Mouse (Mus musculus): ENCODE data around the gene Col28a1.

The Col28a1 gene

GRCm38 (mm10) chr6:8192517-8192916 is at the start of gene Col28a1:
Col28a1 (minus strand) TSS chr6:8192617.
- DNase-seq: no peak

- no peak for DNase-seq
These were observed 36.2 kb upstream of the Col28a1 start for GRCm38 (mm10) chr6:8228596-8228995.

- DNase-seq: no peak
These were observed 34.6 kb upstream of the Col28a1 start for GRCm38 (mm10) chr6:8227035-8227434.

- no peak for DNase-seq
These were observed 18.2 kb upstream of the Col28a1 start for GRCm38 (mm10) chr6:8210661-8211060.

- DNase-seq: no peak
These were observed 17.4 kb upstream of the Col28a1 start for GRCm38 (mm10) chr6:8209866-8210186.

- DNase-seq: peak; percentile 93 to 94
These were observed 16.8 kb upstream of the Col28a1 start, which contains the start of gene Mios for GRCm38 (mm10) chr6:8209047-8209865. Mios (plus strand) TSS chr6:8209222.

- DNase-seq: no peak
These were observed 2.5 kb downstream of the Col28a1 start for GRCm38 (mm10) chr6:8189917-8190316.

GRCm38 (mm10) chr6:8188599-8189233 is 3.7 kb downstream of the Col28a1 start:
- DNase-seq: no peak

GRCm38 (mm10) chr6:8178397-8178941 is 13.9 kb downstream of the Col28a1 start:
- peak in 1 of 2 experiments; percentile 4 for DNase-seq

- DNase-seq: no peak
These were observed 16.3 kb downstream of the Col28a1 start for GRCm38 (mm10) chr6:8176116-8176515.

GRCm38 (mm10) chr6:8175346-8175745 is 17.1 kb downstream of the Col28a1 start:
- DNase-seq: no peak

GRCm38 (mm10) chr6:8174062-8174461 is 18.4 kb downstream of the Col28a1 start:
- DNase-seq: no peak

- DNase-seq: no peak
These were observed 20.3 kb downstream of the Col28a1 start for GRCm38 (mm10) chr6:8172101-8172500.

- no peak for DNase-seq
These were observed 27.7 kb downstream of the Col28a1 start for GRCm38 (mm10) chr6:8164741-8165140.

GRCm38 (mm10) chr6:8160001-8160400 is 32.4 kb downstream of the Col28a1 start:
- no peak for DNase-seq

- DNase-seq: no peak
These were observed 35.3 kb downstream of the Col28a1 start for GRCm38 (mm10) chr6:8157121-8157520.

GRCm38 (mm10) chr6:8152551-8153361 is 39.7 kb downstream of the Col28a1 start:
- no peak for DNase-seq

GRCm38 (mm10) chr6:8148916-8149315 is 43.5 kb downstream of the Col28a1 start:
- DNase-seq: no peak

GRCm38 (mm10) chr6:8141881-8142280 is 50.5 kb downstream of the Col28a1 start:
- no peak for DNase-seq

- no peak for DNase-seq
These were observed 62.3 kb downstream of the Col28a1 start for GRCm38 (mm10) chr6:8130149-8130548.

GRCm38 (mm10) chr6:8128164-8128563 is 64.3 kb downstream of the Col28a1 start:
- DNase-seq: no peak

- DNase-seq: no peak
These were observed 65.9 kb downstream of the Col28a1 start for GRCm38 (mm10) chr6:8126545-8126944.

GRCm38 (mm10) chr6:8119116-8119515 is 73.3 kb downstream of the Col28a1 start:
- DNase-seq: no peak

Measured in lung, postnatal 4 days (tissue).